Mouse (Mus musculus) macrophage (primary cell): ENCODE results near the gene Epn3. TPM values are rescaled to one million over a fixed set of nuclear protein-coding genes. Genes with fewer than 3 reads are reported as not detected.

Experiments
- H3K27ac ChIP-seq: fragments of 350-480 bp; formaldehyde crosslinking; 2 replicates; pipeline ENCODE4 v1.9.0; 2021
- H3K36me3 ChIP-seq: fragments of 350-480 bp; formaldehyde crosslinking; 2 replicates; pipeline ENCODE4 v1.9.0; 2021; ENCODE audit errors: inconsistent target
- H3K4me3 ChIP-seq: fragments of 350-480 bp; formaldehyde crosslinking; 2 replicates; pipeline ENCODE4 v1.9.0; 2021; ENCODE audit errors: inconsistent target
- H3K79me2 ChIP-seq: fragments of 350-480 bp; formaldehyde crosslinking; 2 replicates; pipeline ENCODE4 v1.9.0; 2021; ENCODE audit errors: inconsistent target
- WGBS: methylation state at CpG from one replicate; pipeline ENCODE4 v1.1.7; 2026; ENCODE audit warnings: inconsistent platforms; ENCODE audit not compliant: missing documents; 5-methylcytosine and 5-hydroxymethylcytosine counted together
- polyA plus RNA-seq: library from polyadenylated mRNA; stranded (reverse); fragments of 250-400 nt; gene quantifications from 3 replicates; pipeline ENCODE4 v1.2.4, GENCODE M21; 2018; ENCODE audit warnings: inconsistent platforms

Gene Epn3
- polyA plus RNA-seq, 1 experiment from 2014 or later: not detected

DNA sequence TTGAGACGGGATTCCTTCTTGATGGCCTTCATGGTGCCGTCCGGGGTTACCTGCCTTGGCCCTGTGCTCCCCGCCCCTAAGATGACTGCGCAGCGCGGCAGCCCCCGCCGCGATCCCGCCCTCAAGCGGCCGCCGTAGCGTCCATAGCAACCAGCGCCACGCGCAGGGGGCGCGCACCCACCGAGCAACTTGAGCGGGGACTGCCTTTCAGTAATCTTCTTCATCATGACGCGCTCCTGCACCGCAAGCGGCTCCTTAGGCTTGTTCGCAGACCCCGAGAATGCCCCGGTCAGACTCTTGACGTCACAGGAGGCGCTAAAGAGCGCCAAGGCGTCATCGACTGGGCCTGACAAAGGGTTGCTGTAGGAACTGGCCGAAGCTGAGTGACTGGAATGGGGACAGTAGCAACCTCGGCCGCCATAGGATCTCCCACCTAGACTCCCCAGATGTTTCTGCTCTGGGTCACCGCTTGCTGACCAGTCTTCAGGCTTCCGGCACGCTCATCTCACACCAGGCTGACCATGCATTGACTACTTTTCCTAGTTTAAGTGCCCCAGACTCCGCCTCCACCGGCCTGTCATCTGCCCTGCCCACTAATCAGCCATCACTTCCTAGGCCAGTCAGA is 21.6 kb upstream of the Epn3 start, which contains the start of gene Mycbpap:
Gene Mycbpap, minus strand, starts transcription at position 524 of the 625 bp plus-strand sequence.
- WGBS: 4% methylated on average over 41 of the region's 42 CpGs

DNA sequence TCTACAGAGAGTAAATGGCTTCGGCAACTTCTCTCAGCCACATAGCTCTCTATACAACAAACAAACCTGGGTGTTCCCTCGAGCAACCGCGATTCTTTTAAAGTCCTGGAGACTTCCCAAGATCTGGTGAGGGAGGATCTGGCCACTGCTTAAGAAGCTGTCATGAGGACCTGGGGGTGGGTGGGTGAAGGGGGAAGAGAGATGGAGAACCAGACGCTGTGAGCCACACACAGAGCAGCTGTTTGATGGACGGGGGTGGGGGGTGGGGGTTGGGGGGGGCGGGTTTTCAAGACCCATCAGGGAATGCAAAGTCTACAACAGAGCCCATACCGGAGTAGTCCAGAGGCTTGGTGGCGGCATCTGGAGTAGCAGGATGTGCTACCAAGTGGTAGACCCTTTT is 13.7 kb upstream of the Epn3 start:
- H3K79me2 ChIP-seq: no peaks in the 10 kb centered on the region
- H3K27ac ChIP-seq: no peak overlapping the region
- no peak overlapping the region for H3K4me3 ChIP-seq
- H3K36me3 ChIP-seq: no peaks in the 10 kb centered on the region
- WGBS: 56% methylated on average over 7 of the region's 9 CpGs

More for the DNA sequence above, 21.6 kb upstream of the Epn3 start, which contains the start of gene Mycbpap:
- no peak within 1 kb of the TSS for H3K27ac ChIP-seq
- H3K36me3 ChIP-seq: no peaks in the 10 kb centered on the region
- H3K4me3 ChIP-seq: peak within 1 kb of the TSS; percentile 17; the same call in 1 of the 2 replicates
- H3K79me2 ChIP-seq: no peaks in the 10 kb centered on the region

DNA sequence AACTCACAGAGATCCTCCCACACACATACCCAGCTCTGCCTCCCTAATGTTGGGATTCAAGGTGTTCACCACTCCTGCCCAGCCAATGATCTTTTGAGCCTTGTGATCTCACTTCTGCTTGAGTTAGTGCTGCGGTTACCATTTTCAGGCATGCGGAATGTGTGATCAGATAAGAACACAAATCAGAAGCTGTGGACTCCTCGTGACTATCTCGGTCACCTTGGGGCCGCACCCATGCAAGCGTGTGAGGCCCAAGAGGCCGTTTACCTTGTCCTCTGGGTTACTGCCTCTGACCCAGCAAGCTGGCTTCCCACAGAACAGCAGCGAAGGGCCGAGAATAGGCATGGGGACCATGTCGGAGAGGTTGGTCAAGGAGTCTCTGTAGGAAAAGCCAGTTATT is 9.2 kb upstream of the Epn3 start:
- Histone ChIP-seq H3K27ac (no peak overlapping the region), H3K79me2 (no peaks in the 10 kb centered on the region), H3K4me3 (no peak overlapping the region), H3K36me3 (no peaks in the 10 kb centered on the region)
- 90% methylated on average over 10 of the region's 10 CpGs for WGBS

DNA sequence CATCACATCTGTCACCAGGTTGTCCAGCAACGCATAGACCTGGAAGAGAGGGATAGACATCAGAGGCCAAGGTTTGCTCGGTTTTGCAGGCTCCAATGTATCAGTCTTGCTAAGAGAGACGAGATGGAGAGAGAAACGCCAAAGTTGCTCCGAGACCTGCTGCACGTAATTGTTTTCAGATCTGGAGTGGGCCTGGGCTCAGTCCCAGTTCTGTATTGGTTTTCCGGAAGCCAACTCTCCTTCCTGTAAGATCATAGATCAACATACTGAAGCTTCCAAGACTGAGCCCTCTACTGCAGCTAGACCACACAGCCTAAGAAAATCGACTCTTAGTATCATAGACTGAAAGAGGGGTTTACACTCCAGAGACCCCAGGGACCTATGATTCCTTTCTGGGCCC is 1.7 kb upstream of the Epn3 start:
- Histone ChIP-seq H3K36me3 (no peaks in the 10 kb centered on the region), H3K79me2 (no peaks in the 10 kb centered on the region), H3K4me3 (no peak overlapping the region), H3K27ac (no peak overlapping the region)
- WGBS: 77% methylated on average over 8 of the region's 8 CpGs

DNA sequence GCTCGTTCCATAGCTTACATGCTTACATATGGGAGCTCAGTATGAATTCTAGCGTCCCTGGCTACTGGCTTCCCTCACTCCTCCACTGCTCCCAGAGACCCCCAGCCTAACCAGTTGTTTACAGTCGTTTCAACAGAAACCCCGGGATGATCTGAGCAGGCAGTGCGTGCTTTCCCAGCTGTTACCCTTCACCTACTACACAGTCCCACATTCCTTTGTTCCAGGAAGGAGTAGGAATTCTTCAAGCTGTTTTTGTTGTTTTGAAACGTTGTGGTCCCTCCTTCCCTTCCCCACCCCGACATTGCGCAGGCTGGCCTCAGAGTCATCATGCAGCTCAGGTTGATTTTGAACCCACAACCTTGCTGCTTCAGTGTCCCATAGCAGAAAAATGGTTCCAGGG is 588 bp upstream of the Epn3 start:
- H3K36me3 ChIP-seq: no peaks in the 10 kb centered on the region
- no peaks in the 10 kb centered on the region for H3K79me2 ChIP-seq
- no peak overlapping the region for H3K27ac ChIP-seq
- 72% methylated on average over 7 of the region's 8 CpGs for WGBS
- H3K4me3 ChIP-seq: no peak overlapping the region

DNA sequence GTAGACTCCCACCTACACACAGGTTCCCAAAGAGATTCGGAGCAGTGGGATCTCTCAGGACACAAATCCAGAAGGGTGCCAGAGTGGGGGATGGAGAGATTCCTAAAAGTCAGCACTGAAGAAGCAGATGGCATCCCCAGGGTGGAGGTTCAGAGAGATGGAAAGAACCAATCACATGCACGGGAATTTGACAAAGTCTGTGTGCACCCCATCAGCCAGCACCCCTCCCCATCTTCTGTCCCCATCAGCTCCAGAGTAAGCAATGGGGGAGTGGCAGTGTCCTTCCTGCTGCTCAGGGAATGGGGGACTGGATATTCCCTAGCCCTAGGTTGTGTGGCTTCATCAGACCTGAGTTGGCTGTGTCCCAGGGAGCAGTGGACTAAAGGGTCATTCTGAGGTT is 739 bp downstream of the Epn3 start:
- no peaks in the 10 kb centered on the region for H3K79me2 ChIP-seq
- H3K4me3 ChIP-seq: no peak overlapping the region
- 0% methylated on average over 2 of the region's 2 CpGs for WGBS
- H3K27ac ChIP-seq: no peak overlapping the region
- no peaks in the 10 kb centered on the region for H3K36me3 ChIP-seq

DNA sequence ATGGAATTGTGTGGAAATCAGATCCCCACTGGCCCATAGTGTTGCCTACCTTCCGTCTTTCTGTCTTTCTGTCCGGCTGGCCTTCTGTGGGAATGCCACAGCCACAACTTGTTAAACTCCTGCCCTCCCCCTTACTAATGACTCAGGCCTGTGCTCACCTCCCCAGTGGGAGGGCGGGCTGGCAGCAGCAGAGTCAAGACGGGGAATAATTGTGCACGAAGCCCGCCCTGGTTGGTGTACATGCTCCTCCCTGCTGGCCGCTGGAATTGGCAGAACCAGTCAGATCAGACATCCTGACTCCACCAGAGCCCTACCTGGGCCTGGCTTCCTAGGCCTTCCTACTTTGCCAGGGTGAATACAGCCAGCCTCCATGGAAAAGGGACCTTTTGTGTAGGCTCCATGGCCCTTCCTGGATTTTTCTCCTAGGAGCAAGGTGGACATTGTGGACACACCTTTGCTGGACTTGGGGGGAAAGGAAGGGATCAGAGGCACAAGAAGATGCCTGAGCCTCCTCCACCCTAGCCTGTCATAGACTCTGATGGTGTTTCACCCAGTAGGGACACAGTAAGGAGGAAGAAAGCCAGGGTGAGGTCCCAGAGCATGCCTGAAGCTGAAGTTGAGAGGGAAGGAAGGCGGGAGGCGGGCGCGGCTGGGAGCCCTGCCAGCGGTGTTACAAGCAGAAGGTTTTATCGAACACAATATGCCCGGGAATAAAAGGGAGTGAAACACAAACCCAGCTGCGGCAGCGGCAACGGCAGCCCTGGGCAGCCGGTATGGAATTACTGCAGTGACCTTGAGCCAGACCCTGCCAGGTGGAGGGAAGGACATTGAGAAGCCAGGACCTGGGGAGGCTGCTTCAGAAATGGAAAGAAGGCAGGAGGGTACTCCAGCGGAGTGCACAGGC is 1.4 kb downstream of the Epn3 start:
- WGBS: 34% methylated on average over 18 of the region's 19 CpGs
- Histone ChIP-seq H3K27ac (no peak overlapping the region), H3K79me2 (no peaks in the 10 kb centered on the region), H3K36me3 (no peaks in the 10 kb centered on the region), H3K4me3 (no peak overlapping the region)

DNA sequence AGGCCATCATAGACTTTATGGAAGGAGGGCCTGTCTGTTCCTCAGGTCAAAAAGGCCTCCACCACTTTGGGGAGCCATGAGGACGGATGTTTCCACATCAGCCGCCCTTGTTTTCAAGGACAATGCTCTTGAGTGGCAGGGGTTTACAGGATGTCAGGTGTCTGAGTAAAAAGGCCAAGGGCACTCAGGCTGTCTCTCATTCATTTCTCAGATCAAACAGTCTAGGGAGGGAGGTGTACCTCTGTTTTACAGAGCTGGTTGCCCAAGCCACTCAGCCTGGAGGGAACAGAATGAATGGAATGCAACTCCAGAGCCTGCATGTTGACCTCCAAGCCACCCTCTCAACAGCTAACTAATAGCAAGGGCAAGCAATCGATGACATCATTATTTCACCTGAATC is 4.4 kb downstream of the Epn3 start:
- WGBS: 94% methylated on average over 3 of the region's 3 CpGs
- no peaks in the 10 kb centered on the region for H3K79me2 ChIP-seq
- H3K4me3 ChIP-seq: no peak overlapping the region
- no peaks in the 10 kb centered on the region for H3K36me3 ChIP-seq
- H3K27ac ChIP-seq: no peak overlapping the region

DNA sequence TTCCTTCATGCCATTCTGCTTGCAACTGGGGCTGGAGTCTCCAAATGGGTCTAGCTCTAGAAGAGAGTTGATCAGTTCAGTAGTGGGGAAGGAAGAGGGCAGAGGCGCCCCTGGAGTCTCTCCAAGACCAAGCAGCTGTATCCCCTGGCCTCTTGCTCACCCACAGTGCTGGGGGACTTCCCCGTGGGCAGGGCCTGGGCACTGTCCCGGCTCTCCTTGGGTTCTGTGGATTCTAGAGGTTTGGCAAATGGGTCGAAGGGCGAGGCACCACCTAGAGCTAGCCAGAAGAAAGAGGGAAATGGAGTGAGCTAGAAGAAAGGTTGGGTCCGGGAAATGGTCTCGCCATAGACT is 8.1 kb downstream of the Epn3 start:
- Histone ChIP-seq H3K79me2 (no peaks in the 10 kb centered on the region), H3K4me3 (no peak overlapping the region), H3K36me3 (no peaks in the 10 kb centered on the region), H3K27ac (no peak overlapping the region)
- WGBS: 21% methylated on average over 7 of the region's 7 CpGs

DNA sequence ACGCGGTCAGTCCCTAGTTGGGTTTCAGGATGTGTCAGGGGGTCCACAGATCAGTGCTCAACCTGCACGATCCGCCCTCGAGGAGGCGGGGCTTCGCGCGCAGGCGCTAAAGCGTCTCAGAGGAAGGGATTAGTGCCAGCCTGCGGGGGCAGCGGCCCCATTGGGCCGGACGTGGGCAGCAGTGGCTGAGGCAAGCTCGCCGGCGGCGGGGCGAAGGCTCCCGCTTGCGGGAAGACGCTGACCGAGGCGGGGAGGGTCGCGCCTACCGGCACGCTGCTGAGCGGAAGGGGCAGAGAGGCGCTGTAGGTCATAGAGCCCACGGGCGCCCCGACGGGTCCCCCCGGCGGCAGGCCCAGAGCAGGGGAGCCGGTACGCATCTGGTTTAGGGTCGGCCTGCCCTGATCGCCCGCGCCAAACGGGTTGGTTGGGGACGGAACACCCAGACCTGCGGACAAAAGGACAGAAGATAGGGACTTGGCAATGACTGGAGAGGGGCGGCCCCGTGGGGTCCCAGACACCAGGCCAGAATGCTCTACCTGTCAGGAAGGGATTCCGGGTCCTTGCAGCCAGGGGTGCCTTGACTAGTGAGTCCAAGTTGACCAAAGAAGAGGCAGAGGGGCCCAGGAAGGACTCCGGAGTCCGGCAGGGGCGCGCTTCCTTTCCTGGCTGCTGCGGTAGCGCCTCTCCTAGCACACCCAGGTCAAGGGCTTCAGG is 8.6 kb downstream of the Epn3 start:
- Histone ChIP-seq H3K36me3 (no peaks in the 10 kb centered on the region), H3K79me2 (no peaks in the 10 kb centered on the region), H3K4me3 (no peak overlapping the region), H3K27ac (no peak overlapping the region)
- WGBS: 2% methylated on average over 55 of the region's 55 CpGs

DNA sequence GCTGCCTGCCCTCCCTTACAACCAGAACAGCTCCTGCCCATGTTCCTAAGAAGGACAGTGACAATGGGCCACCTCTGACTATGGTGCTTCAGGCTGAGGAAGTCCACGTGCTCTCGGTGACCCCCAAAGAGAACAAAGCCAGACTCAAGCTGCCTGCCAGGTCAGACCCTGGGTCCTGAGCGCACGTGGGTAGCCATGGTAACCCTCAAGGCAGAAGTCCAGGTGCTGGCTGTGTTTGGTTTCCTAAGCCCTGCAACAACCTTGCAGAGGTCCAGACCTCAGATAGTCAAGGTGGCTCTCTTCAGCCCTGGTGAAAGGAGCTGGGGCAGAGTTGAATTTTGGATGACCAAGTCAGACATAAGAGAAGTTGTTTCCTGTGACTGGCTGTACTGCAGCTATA is 10.0 kb downstream of the Epn3 start:
- no peak overlapping the region for H3K4me3 ChIP-seq
- no peaks in the 10 kb centered on the region for H3K79me2 ChIP-seq
- no peaks in the 10 kb centered on the region for H3K36me3 ChIP-seq
- 60% methylated on average over 4 of the region's 4 CpGs for WGBS
- H3K27ac ChIP-seq: no peak overlapping the region

DNA sequence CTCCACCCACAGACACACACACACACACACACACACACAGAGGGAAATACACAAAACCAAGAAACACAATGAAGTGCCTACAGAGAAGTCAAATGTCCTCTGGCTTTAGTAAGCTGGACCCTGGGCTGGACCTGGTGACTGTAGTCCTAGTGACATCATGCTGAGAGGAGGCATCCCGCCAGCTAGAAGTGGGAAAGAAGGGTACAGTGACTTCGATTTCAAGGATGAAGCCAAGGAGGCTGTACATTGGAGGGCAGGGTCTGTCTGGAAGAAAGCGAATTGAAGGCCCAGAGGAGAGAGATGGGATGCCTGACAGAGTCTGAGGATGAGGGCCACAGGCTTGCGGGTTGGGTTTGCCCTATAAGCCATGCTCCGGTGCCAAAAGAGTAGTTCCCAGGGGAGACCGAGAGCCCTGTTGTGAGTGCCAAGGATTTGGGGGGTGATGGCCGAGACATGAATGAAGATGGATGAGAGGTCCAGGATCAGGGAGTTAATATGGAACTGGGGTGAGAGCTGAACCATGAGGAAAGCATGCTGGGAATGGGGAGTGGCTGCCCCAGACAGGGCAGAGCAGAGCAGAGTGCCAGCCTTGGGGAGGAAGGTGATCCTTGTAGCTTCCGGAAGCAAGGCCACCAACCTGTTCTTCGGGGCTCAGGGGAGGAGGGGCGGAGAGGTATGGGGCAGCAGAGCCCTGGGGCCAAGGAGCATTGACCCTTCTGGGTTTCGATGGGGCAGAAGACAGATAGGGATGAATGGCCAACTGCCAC is 10.8 kb downstream of the Epn3 start:
- H3K79me2 ChIP-seq: no peaks in the 10 kb centered on the region
- no peak overlapping the region for H3K4me3 ChIP-seq
- H3K36me3 ChIP-seq: no peaks in the 10 kb centered on the region
- no peak overlapping the region for H3K27ac ChIP-seq
- WGBS: 90% methylated on average over 11 of the region's 11 CpGs

DNA sequence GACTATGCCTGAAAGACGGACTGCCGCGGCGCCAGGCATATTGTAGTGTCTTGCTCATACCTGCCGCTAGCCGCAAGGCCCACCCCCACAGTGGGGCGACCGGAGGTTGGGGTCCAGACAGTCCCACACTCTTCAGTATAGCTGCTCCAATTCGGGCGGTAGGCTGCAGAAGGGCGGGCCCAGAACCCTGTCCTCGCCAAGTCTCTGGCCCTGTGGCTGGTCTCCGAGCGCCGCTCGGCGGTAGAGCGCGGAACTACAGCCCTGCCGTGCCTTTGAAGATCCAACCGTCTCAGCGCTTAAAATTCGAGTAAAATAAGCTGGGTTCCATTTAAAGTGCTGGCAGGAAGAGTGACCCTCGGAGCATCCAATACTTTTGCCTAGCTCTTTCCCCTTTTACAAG is 13.8 kb downstream of the Epn3 start, which contains the start of gene Spata20:
Gene Spata20, minus strand, starts transcription at position 179 of the 400 bp plus-strand sequence.
- H3K27ac ChIP-seq: no peak within 1 kb of the TSS
- 5% methylated on average over 24 of the region's 24 CpGs for WGBS
- no peaks in the 10 kb centered on the region for H3K79me2 ChIP-seq
- no peak within 1 kb of the TSS for H3K4me3 ChIP-seq
- H3K36me3 ChIP-seq: no peaks in the 10 kb centered on the region

DNA sequence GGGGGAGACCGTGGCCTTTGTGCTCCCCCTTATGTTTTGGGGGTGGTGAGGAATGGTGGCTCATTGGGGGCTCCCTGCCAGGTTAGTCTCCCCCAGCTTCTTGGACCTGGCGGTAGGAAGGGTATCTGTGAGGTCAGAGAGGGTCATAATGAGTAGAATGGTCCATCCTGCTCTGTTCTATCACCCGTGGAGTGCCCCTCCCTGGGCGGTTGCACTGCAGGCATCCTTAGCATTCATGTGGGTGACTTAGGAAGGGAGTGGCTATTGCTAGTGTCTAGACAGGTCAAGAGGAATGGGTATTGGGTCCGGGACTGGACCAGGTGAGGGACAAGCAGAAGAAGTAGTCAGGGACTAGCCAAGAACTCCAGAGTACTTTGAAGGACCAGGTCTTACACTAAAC is 14.6 kb downstream of the Epn3 start:
- Histone ChIP-seq H3K36me3 (no peaks in the 10 kb centered on the region), H3K27ac (no peak overlapping the region), H3K4me3 (no peak overlapping the region), H3K79me2 (no peaks in the 10 kb centered on the region)
- 94% methylated on average over 5 of the region's 5 CpGs for WGBS
